Mouse (Mus musculus) left cerebral cortex, adult 9 months (tissue): ENCODE measurements at regions not wholly inside any gene's neighbourhood (a gene's known extent, or its start where the extent isn't known, plus 50 kb on each side); places are given as distances from the start of the nearest gene placed in this dataset.

ENCODE experiments used
- DNase-seq, 2 experiments: peaks; one replicate each; pipeline ENCODE4 v3.0.0; 2022; ENCODE audit warnings: low spot score in 2 of 2

GRCm38 (mm10) chr15:8582676-8583075, 62.9 kb upstream of the Gm2310 start:
- no peak for DNase-seq

GRCm38 (mm10) chr15:8581146-8581913, 61.6 kb upstream of the Gm2310 start:
- no peak for DNase-seq

GRCm38 (mm10) chr15:8580077-8580476, 60.3 kb upstream of the Gm2310 start:
- no peak for DNase-seq

GRCm38 (mm10) chr15:8577480-8577881, 57.7 kb upstream of the Gm2310 start:
- peak; percentile 25 to 70 for DNase-seq

GRCm38 (mm10) chr15:8576975-8577374, 57.2 kb upstream of the Gm2310 start:
- no peak for DNase-seq

GRCm38 (mm10) chr15:8569617-8570016, 49.9 kb upstream of the Gm2310 start:
- DNase-seq: no peak
